8 mouse cellular contexts compared by ENCODE assay signal in the genomic region with DNA sequence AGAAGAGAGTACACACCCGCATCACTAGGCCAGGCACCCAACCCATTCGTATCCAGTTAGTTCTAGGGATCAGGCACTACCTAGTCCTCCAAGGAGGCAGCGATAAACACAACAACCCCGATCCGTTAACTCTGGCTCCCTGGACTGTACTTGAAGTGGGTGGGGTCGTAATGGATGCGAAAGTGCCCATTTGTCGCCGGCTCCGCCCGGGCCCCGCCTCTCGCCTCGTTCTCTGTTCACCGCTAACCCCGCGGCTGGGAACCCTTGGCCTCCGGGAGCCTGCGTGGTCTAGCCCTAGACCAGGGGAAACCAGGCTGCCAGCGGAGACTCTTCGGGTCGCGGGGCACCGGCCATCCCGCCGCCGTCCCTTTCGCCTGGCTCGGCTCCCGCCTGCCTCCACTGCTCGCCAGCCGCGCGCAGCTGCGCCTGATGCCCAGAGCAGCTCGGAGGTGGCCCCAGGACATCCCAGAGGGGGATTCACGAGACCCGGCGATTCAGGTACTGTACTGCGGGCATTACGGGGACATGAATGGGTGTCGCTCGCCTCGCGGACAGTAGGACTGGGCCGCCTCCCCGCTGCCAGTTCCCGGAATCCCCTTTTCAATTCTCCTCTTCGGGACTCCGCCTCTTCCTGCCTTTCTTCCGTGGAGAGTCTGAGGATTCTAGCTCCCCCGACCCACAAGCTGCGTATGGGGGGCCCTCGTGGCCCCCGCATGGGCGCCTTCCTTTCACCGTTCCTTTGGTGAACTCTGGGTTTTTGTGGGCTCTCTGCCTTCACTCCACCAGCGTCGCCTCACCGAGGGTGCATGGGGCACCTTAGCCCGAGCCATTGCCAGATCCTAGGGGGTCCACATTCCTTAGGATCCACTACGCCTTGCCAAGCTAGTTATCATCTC. TPM values are rescaled to one million over a fixed set of nuclear protein-coding genes. Genes with fewer than 3 reads are reported as not detected.
DNase-seq lines count a peak whose midpoint lies in the region; ATAC-seq and TF ChIP-seq lines count a peak whose summit lies in the region.

Gene Ifnar2, plus strand, starts transcription at position 207 of the 896 bp plus-strand sequence.

- H3K4me2 ChIP-seq in embryonic facial prominence, embryonic 12.5 days (replicated peaks), result peak within 1 kb of the TSS; percentile 90
- peak within 1 kb of the TSS; percentile 80 for H3K4me2 ChIP-seq in limb, embryonic 13.5 days (replicated peaks)
- H3K4me2 ChIP-seq in midbrain, embryonic 15.5 days, result peak within 1 kb of the TSS; percentile 72

- no peaks in the 10 kb centered on the region for H3K27me3 ChIP-seq in embryonic facial prominence, embryonic 12.5 days
- no peaks in the 10 kb centered on the region for H3K27me3 ChIP-seq in kidney, adult 2 months (replicated peaks; ENCODE audit: control insufficient read depth, insufficient read depth, low read length)
- H3K27me3 ChIP-seq in limb, embryonic 13.5 days, result no peaks in the 10 kb centered on the region
- H3K27me3 ChIP-seq in midbrain, embryonic 15.5 days (replicated peaks), result no peaks in the 10 kb centered on the region

- peak within 1 kb of the TSS; percentile 95 for H3K27ac ChIP-seq in embryonic facial prominence, embryonic 12.5 days
- H3K27ac ChIP-seq in kidney, adult 2 months (ENCODE audit: insufficient read depth, low read depth, low read length), result peak within 1 kb of the TSS; percentile 87
- H3K27ac ChIP-seq in limb, embryonic 13.5 days, result peak within 1 kb of the TSS; percentile 90
- H3K27ac ChIP-seq in midbrain, embryonic 15.5 days, result peak within 1 kb of the TSS; percentile 94

- no peak for TF ChIP-seq CTCF in kidney, adult 2 months (conservative IDR thresholded peaks at IDR 0.05; ENCODE audit: insufficient read depth, insufficient read length, low read depth, low read length)

- DNase-seq in layer of hippocampus, adult 11-12 months (ENCODE audit: low spot score), result peak; percentile 77
- DNase-seq in layer of hippocampus, adult 9-10 months (ENCODE audit: low spot score), result no peak
- DNase-seq in heart, adult 18-20 months, result peak; percentile 90 to 92
- peak; percentile 91 for DNase-seq in kidney, adult 2 months
- DNase-seq in spleen, postnatal 10 days (ENCODE audit: low spot score in 2 of 2), result peak; percentile 89 to 90

- H3K4me3 ChIP-seq in embryonic facial prominence, embryonic 12.5 days, result peak within 1 kb of the TSS; percentile 88
- peak within 1 kb of the TSS; percentile 73 for H3K4me3 ChIP-seq in kidney, adult 2 months (ENCODE audit: insufficient read depth, low read depth, low read length)
- peak within 1 kb of the TSS; percentile 85 for H3K4me3 ChIP-seq in limb, embryonic 13.5 days
- peak within 1 kb of the TSS; percentile 58 for H3K4me3 ChIP-seq in midbrain, embryonic 15.5 days

- H3K9ac ChIP-seq in embryonic facial prominence, embryonic 12.5 days, result peak within 1 kb of the TSS; percentile 89
- H3K9ac ChIP-seq in limb, embryonic 13.5 days, result peak within 1 kb of the TSS; percentile 94
- H3K9ac ChIP-seq in midbrain, embryonic 15.5 days, result peak within 1 kb of the TSS; percentile 92

- TF ChIP-seq POLR2A in kidney, adult 2 months (IDR thresholded peaks at IDR 0.05; ENCODE audit: low read depth, low read length), result peak; percentile 39

- H3K4me1 ChIP-seq in embryonic facial prominence, embryonic 12.5 days, result peaks cover 10% of the 10 kb centered on the region
- H3K4me1 ChIP-seq in kidney, adult 2 months (ENCODE audit: control insufficient read depth, insufficient read depth, low read length), result no peaks in the 10 kb centered on the region
- H3K4me1 ChIP-seq in limb, embryonic 13.5 days, result peaks cover 27% of the 10 kb centered on the region
- peaks cover 13% of the 10 kb centered on the region for H3K4me1 ChIP-seq in midbrain, embryonic 15.5 days

- WGBS in embryonic facial prominence, embryonic 12.5 days, result under 1% methylated on average over 62 of the region's 62 CpGs
- under 1% methylated on average over 62 of the region's 62 CpGs for WGBS in kidney, adult 2 months
- WGBS in limb, embryonic 13.5 days, result under 1% methylated on average over 62 of the region's 62 CpGs
- under 1% methylated on average over 62 of the region's 62 CpGs for WGBS in midbrain, embryonic 15.5 days

- peaks cover 7% of the 10 kb centered on the region; the same call in 1 of the 2 replicates for H3K36me3 ChIP-seq in embryonic facial prominence, embryonic 12.5 days
- no peaks in the 10 kb centered on the region for H3K36me3 ChIP-seq in kidney, adult 2 months (ENCODE audit: control insufficient read depth, insufficient read depth, low read length)
- peaks cover 10% of the 10 kb centered on the region; the same call in 1 of the 2 replicates for H3K36me3 ChIP-seq in limb, embryonic 13.5 days
- no peaks in the 10 kb centered on the region for H3K36me3 ChIP-seq in midbrain, embryonic 15.5 days (replicated peaks)

- no peaks in the 10 kb centered on the region for H3K9me3 ChIP-seq in embryonic facial prominence, embryonic 12.5 days
- H3K9me3 ChIP-seq in limb, embryonic 13.5 days, result 0 out of 2 replicates have a peak, but pooled peaks cover 6% of the 10 kb centered on the region
- H3K9me3 ChIP-seq in midbrain, embryonic 15.5 days, result no peaks in the 10 kb centered on the region

- ATAC-seq in embryonic facial prominence, embryonic 12.5 days (ENCODE audit: insufficient number of reproducible peaks, insufficient read depth, low FRiP score, low TSS enrichment), result peak; percentile 86
- peak; percentile 90 for ATAC-seq in limb, embryonic 13.5 days (ENCODE audit: low FRiP score, low read depth)
- ATAC-seq in midbrain, embryonic 15.5 days (replicated peaks), result peak; percentile 96

RNA-seq across cellular contexts. Expression of gene Ifnar2, which starts in this region (rescaled TPM):
- polyA plus RNA-seq in embryonic facial prominence, embryonic 12.5 days (2016; fragmentation: Nextera tagmentation; extraction: Ambion mirVana), result 42.6 and 44.1 TPM in 2 replicates
- 10 to 100 TPM; 29.3 to 37.3 TPM for total RNA-seq in heart, adult 18-20 months (2021)
- polyA plus RNA-seq in kidney, adult 2 months (2012; rRNA removed), result 54.5 and 57.1 TPM in 2 replicates
- 54.6 and 58.1 TPM in 2 replicates for polyA plus RNA-seq in limb, embryonic 13.5 days (2015; fragmentation: Nextera tagmentation; extraction: Ambion mirVana)
- 33.5 and 36.7 TPM in 2 replicates for polyA plus RNA-seq in midbrain, embryonic 15.5 days (2015; fragmentation: Nextera tagmentation; extraction: Ambion mirVana)
